11 mouse cellular contexts compared by ENCODE assay signal in genomic region chr6:118327458-118327857, GRCm38 (mm10).
DNase-seq lines count a peak whose midpoint lies in the region; ATAC-seq and TF ChIP-seq lines count a peak whose summit lies in the region.
"Had no signal": no experiment of that assay in that cellular context is flagged by ENCODE, and none has a peak within 500 bp of the region (broad histone marks: within the 10 kb centered on the region; RNA-seq: fewer than 3 reads in every experiment).

No protein-coding gene starts in this region.

- H3K9ac ChIP-seq in forebrain, postnatal 0 days, result no peak overlapping the region
- no peak overlapping the region for H3K9ac ChIP-seq in forebrain, embryonic 13.5 days
- H3K9ac ChIP-seq in lung, postnatal 0 days (replicated peaks; ENCODE audit: low read depth), result no peak overlapping the region
- H3K9ac ChIP-seq: stomach, embryonic 15.5 days had no signal

- no peak for ATAC-seq in forebrain, postnatal 0 days
- ATAC-seq in forebrain, embryonic 13.5 days, result no peak
- no peak for ATAC-seq in lung, postnatal 0 days

- no peak overlapping the region for H3K27ac ChIP-seq in forebrain, postnatal 0 days (ENCODE audit: low read depth, low read length)
- no peak overlapping the region for H3K27ac ChIP-seq in forebrain, embryonic 13.5 days
- no peak overlapping the region for H3K27ac ChIP-seq in lung, postnatal 0 days (ENCODE audit: low read length)
- H3K27ac ChIP-seq: stomach, embryonic 15.5 days had no signal

- H3K36me3 ChIP-seq in forebrain, postnatal 0 days (ENCODE audit: insufficient read depth), result no peaks in the 10 kb centered on the region
- no peaks in the 10 kb centered on the region for H3K36me3 ChIP-seq in forebrain, embryonic 13.5 days (ENCODE audit: poor library complexity, severe bottlenecking)
- H3K36me3 ChIP-seq in lung, postnatal 0 days (ENCODE audit: insufficient read depth, low read length), result no peaks in the 10 kb centered on the region
- H3K36me3 ChIP-seq: stomach, embryonic 15.5 days had no signal

- peak; percentile 44 for TF ChIP-seq CTCF in forebrain, postnatal 0 days (IDR thresholded peaks at IDR 0.05; ENCODE audit: low read depth)
- TF ChIP-seq CTCF in lung, postnatal 0 days (IDR thresholded peaks at IDR 0.05), result peak; percentile 58
- peak; percentile 35; the same call in 1 of the 2 replicates for TF ChIP-seq CTCF in brain, embryonic 14.5 days (IDR thresholded peaks at IDR 0.05; ENCODE audit: borderline replicate concordance, extremely low read depth, insufficient read depth, insufficient read length)

- DNase-seq in forebrain, postnatal 0 days, result no peak
- DNase-seq in lung, postnatal 0 days (ENCODE audit: low spot score), result no peak
- DNase-seq in lung, postnatal 25 days (ENCODE audit: low spot score), result no peak
- no peak for DNase-seq in brain, embryonic 14.5 days (ENCODE audit: low read depth)
- peak; percentile 8 for DNase-seq in naive thymus-derived CD4-positive, alpha-beta T cell, adult 2 months (ENCODE audit: low read depth)
- DNase-seq in gastrocnemius, postnatal 4 days (ENCODE audit: low spot score in 2 of 2), result no peak
- no peak for DNase-seq in cerebellum, adult 11 months

- no peaks in the 10 kb centered on the region for H3K4me1 ChIP-seq in forebrain, postnatal 0 days (ENCODE audit: insufficient read depth)
- no peaks in the 10 kb centered on the region for H3K4me1 ChIP-seq in forebrain, embryonic 13.5 days
- no peaks in the 10 kb centered on the region for H3K4me1 ChIP-seq in lung, postnatal 0 days (ENCODE audit: insufficient read depth, low read depth, low read length)
- H3K4me1 ChIP-seq: stomach, embryonic 15.5 days had no signal

- no peak for TF ChIP-seq POLR2A in brain, embryonic 14.5 days (IDR thresholded peaks at IDR 0.05; ENCODE audit: borderline replicate concordance, extremely low read depth, insufficient read depth, insufficient read length, poor library complexity, severe bottlenecking)

- H3K4me3 ChIP-seq in forebrain, postnatal 0 days (ENCODE audit: low read depth, low read length), result no peak overlapping the region
- H3K4me3 ChIP-seq in forebrain, embryonic 13.5 days, result no peak overlapping the region
- no peak overlapping the region for H3K4me3 ChIP-seq in lung, postnatal 0 days (ENCODE audit: low read depth, low read length)
- H3K4me3 ChIP-seq: stomach, embryonic 15.5 days had no signal

- no peak for TF ChIP-seq EP300 in lung, postnatal 0 days (IDR thresholded peaks at IDR 0.05)

- H3K4me2 ChIP-seq in forebrain, postnatal 0 days (ENCODE audit: low read depth), result no peak overlapping the region
- H3K4me2 ChIP-seq in forebrain, embryonic 13.5 days, result no peak overlapping the region
- H3K4me2 ChIP-seq in lung, postnatal 0 days (replicated peaks; ENCODE audit: low read depth, low read length), result no peak overlapping the region
- H3K4me2 ChIP-seq: heart, embryonic 11.5 days; midbrain, embryonic 11.5 days; stomach, embryonic 15.5 days had no signal

- WGBS in forebrain, postnatal 0 days, result 74% methylated on average over 6 of the region's 6 CpGs
- WGBS in forebrain, embryonic 13.5 days, result 71% methylated on average over 6 of the region's 6 CpGs
- 75% methylated on average over 6 of the region's 6 CpGs for WGBS in lung, postnatal 0 days

- no peaks in the 10 kb centered on the region for H3K9me3 ChIP-seq in forebrain, postnatal 0 days (ENCODE audit: low read length)
- H3K9me3 ChIP-seq in forebrain, embryonic 13.5 days (replicated peaks), result 0 out of 2 replicates have a peak, but pooled peaks cover 3% of the 10 kb centered on the region
- H3K9me3 ChIP-seq in lung, postnatal 0 days (ENCODE audit: low read length), result no peaks in the 10 kb centered on the region
- H3K9me3 ChIP-seq: stomach, embryonic 15.5 days had no signal

- H3K27me3 ChIP-seq in forebrain, postnatal 0 days (ENCODE audit: insufficient read depth, low read length), result no peaks in the 10 kb centered on the region
- H3K27me3 ChIP-seq in forebrain, embryonic 13.5 days, result no peaks in the 10 kb centered on the region
- H3K27me3 ChIP-seq in lung, postnatal 0 days (replicated peaks; ENCODE audit: insufficient read depth, low read length), result no peaks in the 10 kb centered on the region
- H3K27me3 ChIP-seq: stomach, embryonic 15.5 days had no signal
